Mouse (Mus musculus) lung, postnatal 36 days (tissue): ENCODE data around the gene Grpel1.

ENCODE experiments used
- DNase-seq: peaks from one replicate; pipeline ENCODE4 v3.0.0; 2022; ENCODE audit warnings: mixed read lengths

Grpel1 gene

GRCm38 (mm10) chr5:36464709-36465661 lies at the start of gene Grpel1:
Gene Grpel1 (plus strand): TSS chr5:36464998.
- peak; percentile 100 for DNase-seq

GRCm38 (mm10) chr5:36419861-36420260 lies 44.9 kb upstream of the Grpel1 start:
- no peak for DNase-seq

GRCm38 (mm10) chr5:36422689-36423088 lies 42.1 kb upstream of the Grpel1 start:
- DNase-seq = no peak

- no peak for DNase-seq
Observed at GRCm38 (mm10) chr5:36424676-36425075, 40.1 kb upstream of the Grpel1 start.

- no peak for DNase-seq
Observed at GRCm38 (mm10) chr5:36426404-36426803, 38.4 kb upstream of the Grpel1 start.

GRCm38 (mm10) chr5:36427831-36428230 lies 37.0 kb upstream of the Grpel1 start:
- no peak for DNase-seq

GRCm38 (mm10) chr5:36429551-36429950 lies 35.2 kb upstream of the Grpel1 start:
- no peak for DNase-seq

DNA sequence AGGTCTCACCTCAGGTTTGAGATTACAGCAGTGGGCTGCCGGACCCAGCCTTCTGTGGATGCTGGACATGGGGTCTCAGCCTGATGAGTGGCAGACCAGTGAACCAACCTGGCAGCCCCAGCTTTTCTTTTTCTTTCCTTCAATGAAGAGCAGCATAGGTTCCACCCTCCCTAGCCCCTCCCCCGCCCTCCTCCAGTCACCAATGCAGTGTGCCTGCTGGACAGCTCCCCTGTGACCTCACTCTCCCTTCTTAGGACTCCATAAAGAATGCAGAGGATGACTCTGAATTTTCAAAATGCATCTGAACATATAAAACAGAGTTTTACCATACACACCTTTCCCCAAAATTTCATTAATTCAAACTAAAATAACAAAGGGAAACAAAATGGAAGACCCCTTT lies 33.1 kb upstream of the Grpel1 start:
- DNase-seq = no peak

DNA sequence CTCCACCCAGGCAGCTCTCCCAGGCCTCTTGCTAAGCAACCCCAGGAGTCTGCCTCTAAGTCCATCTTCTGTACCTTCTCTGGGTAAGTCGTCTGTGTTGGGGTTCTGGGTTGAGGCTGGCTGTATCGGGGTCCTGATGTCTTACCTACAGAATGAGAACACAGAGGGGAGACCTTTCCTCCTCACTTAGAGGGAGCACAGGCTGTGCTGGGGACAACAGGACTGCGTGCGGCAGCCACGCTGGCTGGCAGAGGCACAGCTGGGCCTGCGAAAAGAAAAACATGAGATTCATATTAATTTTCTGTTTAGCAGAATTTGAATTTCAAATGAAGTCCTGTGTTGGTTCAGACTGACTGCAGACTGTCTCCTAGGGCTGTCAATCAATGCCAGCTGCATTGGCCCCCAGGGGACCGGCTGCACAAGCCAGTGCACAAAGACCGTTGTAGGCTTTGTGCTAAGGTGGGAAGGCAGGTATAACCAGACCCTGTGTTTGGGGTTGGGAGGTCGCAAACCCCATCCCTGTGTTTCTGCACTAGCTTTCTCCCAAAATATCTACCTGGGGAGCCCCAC lies 30.3 kb upstream of the Grpel1 start:
- DNase-seq = no peak

DNA sequence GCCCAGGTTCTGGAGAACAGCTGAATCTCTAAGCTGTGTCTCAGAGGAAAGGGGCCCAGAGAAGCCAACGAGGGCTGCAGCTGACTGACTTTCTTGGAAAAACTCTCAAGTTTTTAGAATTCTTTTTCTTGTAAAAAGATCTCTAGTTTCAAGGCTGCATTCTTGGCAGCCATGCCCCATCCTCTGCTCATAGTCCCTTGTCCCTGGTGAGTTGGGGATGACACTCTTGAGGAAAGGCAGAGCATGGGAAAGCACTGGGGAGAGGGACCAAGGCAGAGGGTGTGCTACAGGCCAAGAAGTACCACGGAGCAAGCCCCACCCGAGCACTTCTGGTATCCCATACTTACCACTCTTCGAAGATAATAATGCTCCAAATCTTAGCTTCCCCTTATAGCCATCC lies 27.9 kb upstream of the Grpel1 start:
- DNase-seq = no peak

DNA sequence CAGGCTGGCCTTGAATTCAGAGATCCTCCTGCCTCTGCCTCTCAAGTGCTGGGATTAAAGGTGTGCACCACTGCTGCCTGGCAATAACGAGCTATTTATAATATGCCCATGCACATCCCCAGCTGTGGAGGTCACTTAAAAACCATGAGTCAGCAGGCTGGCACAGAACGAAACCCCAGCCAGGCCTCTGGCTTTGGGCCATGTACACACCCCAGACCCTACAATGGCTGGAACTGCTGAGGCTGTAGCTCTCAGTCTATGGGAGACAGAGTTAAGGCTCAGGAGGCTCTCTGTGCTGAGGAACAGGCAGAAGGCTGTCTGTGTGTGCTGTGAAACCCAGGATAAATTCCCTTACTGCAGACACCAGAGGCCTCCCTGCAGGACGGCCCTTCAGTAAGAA lies 24.1 kb upstream of the Grpel1 start:
- DNase-seq = no peak

GRCm38 (mm10) chr5:36444611-36445010 lies 20.2 kb upstream of the Grpel1 start:
- DNase-seq = no peak

- no peak for DNase-seq
Observed at GRCm38 (mm10) chr5:36445028-36445427, 19.8 kb upstream of the Grpel1 start.

DNA sequence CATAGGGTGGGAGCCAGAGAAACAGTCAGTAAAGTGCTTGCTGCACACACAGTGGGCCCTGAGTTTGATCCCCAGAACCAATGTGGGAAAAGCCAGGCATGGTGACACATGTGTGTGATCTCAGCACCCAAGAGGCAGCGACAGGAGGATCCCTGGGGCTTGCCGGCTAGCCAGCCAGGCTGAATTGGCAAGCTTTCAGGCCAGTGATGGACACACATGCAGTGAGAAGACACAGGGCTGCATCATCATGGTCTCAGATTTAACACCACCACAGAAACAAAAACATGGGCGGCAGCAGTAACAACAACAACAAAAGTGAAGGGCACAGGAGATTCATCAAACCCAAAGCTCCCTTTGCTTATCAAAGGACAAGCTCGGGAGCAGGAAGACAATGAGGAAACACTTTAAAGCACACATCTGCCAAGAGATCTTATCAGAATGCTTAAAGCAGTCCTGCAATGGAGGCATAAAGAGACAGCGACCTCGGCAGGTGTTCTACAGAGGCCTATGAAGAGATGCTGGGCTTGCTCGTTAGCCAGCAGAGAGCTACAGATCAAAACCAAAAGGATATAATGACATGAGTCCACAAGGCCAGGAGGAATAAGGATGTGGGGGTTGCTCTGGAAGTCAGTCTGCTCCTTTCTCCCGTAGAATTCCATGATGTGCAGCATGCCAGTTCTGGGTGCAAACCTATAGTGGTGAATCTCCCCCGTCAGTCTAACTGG lies 18.5 kb upstream of the Grpel1 start:
- DNase-seq = no peak

- no peak for DNase-seq
Observed at GRCm38 (mm10) chr5:36447872-36448271, 16.9 kb upstream of the Grpel1 start.

DNA sequence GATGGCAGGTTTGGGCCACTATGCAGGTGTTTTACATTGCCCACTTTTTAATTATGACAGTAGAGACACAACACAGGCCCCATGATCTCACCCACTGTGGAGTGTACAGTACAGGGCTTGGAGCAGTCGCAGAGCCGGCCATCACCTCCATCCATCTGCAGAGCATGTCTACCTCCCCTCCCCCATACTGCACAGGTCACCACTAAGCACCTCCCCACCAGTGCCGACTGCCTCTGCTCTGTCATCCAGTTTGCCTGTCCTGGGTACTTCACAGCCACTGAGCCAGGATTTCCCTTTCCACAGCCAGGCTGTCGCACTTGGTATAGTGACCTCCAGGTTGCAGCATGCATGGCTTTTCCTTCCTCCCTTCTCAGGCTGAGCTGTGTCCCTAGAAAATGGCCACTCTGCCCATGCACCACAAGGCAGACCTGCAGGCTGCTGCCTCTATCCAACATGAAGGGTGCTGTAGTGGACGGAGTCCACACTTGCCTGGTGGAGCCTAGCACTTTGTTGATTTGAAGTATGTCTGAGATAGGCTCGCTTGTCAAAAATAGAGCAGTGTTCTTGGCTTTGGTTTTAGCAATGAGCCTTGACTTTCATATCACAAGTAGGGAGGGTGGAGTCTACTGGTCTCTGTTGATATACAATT lies 15.0 kb upstream of the Grpel1 start:
- no peak for DNase-seq

DNA sequence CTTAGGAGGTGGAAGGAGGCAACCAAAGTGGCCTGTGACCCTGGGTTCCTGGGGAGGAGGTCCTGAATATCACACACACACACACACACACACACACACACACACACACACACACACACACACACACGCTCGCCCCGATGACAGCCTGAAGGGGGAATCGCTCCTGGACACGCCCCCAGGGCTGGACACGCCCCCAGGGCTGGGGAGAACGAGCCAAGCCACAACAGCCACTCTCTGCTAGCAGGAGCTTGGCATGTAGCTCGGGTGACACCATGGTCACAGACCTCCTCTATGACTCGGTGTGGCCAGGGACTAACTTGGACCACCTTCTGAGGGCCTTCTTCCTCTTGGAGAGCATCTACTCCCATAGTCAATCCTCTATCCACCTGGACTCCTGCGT lies 13.7 kb upstream of the Grpel1 start:
- no peak for DNase-seq

- no peak for DNase-seq
Observed at GRCm38 (mm10) chr5:36451872-36452389, 12.9 kb upstream of the Grpel1 start.

DNA sequence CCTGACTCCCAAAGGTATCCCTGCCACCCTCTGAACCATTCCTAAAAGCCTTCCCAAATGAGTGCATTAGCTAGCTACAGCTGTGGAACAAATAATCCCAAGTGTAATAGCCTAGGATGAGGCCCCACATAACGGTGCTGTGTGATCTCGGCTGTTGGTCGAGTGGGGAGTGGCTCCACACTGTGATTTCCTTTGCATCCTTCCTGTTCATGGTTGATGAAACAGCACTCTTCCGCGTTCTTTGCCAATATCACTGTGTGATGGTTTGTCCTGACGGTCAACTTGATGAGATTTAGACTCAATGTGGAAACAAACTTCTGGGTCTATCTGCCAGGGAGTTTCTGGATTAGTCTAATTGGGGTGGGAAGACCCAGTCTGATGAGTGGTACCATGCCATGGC lies 12.0 kb upstream of the Grpel1 start:
- DNase-seq = no peak

DNA sequence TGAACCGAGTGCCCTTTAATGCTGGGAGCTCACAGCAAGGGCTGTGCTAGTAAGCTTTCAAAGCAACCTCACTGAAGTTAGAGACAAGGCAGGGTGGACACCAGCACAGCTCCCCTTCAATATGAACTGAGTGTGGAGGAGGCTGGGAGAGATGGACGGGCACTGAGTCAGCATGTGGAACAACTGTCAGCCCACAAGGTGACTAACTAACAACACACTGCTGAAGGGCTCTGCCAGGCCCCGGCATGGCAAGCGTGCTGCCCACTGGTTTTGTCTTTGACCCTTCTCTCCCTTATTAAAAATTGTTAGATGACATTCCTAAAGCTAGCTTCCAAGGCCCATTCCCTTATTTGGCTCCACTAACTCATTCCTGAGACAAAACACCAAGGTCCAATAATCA lies 7.1 kb upstream of the Grpel1 start:
- no peak for DNase-seq

DNA sequence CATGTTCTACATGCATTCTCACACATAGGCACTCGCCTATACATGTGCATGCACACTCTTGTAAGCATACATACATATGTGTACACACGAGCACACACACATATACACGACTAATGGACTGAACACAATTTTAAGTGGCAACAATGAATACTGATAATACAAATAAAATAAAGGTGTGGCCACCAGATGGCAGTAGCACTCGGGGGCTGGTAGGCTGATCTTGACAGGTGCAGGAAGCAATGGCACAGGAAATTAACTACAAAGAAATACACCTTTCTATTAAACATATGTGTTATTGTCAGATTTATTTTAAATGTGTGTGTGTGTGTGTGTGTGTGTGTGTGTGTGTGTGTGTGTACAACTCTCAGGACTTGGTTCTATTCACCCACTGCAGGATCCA lies 5.9 kb upstream of the Grpel1 start:
- DNase-seq = peak; percentile 75

- DNase-seq = no peak
Observed at GRCm38 (mm10) chr5:36460712-36461111, 4.1 kb upstream of the Grpel1 start.

DNA sequence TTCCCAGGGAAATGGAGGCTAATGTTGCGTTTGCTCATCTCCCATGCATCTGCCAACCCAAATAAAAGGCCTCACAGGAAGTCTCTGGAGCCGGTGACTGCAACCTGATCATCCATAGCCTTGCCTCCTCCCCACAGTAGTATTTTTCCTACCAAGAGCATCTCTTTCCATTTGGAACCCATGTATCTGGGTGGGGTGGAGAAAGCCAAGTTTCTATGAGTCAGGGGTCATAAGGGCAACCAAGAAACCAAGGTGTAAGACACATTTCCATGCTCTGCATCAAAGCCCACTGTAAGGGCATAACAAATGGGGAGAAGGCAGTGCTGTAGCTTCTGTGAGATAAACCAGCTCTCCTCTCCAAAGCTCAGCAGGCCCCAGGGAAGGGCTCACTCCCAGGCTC lies 3.6 kb upstream of the Grpel1 start:
- DNase-seq = no peak
